Mouse (Mus musculus): ENCODE data around the gene Fzr1. TPM values are rescaled to one million over a fixed set of nuclear protein-coding genes. Genes with fewer than 3 reads are reported as not detected.
A peak's percentile ranks its signal among the peaks of the same experiment; 100 is the strongest.

Gene Fzr1
- polyA plus RNA-seq, 1 experiment from 2014 or later, result 138 TPM

DNA sequence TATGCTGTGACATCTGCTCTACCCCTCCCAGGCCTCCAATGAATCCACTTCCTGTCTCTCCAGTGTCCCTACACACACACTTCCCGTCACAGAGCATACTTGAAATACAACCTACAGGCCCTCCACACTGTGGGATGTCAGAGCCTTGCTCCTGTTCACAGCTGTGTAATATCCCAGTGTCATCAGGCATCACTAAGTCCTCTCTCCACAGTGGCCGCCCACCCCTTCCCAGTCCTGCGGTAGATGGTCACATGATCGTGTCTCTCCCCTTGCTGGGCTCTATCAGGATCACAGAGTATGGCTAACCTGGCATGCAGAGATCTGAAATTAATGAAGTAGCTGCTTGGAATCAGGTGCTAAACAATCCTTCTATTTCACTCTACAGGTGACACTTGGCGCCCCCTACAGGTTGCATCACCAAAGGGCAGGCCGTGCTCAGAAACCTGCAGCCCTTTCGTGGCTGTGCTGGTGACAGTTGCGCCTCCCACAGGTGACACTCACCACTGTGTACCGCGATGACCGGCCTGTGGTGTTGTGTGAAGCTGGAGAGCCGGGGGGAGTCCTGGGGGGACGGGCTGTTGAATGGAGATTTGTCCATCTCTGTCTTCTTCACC, 27.4 kb upstream of the Fzr1 start:
- H3K4me1 ChIP-seq (ENCODE audit: control insufficient read depth, low read depth, low read length), result peaks cover 44% of the 10 kb centered on the region
- 37% methylated on average over 13 of the region's 13 CpGs for WGBS (ENCODE audit: insufficient replicate concordance)

DNA sequence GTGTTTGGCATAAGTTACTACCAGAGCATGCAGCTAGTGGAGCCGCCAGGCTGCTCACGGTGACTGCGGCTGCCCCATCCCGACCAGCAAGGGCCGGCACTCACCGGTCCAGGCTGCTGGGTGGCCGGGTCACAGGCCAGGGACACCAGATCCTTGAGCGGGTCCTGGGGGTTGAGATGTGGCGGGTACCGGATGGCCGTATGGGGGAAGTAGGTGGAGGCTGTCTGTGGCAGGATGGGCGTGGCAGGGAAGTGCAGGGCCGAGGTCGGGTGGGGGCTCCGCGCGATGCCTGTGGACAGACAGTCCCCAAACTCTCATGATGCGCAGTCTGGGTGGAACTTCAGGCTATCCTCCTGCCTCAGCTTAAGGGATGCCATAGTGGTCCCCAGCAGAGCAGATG, 26.4 kb upstream of the Fzr1 start:
- Histone ChIP-seq H3K4me2 (ENCODE audit: low read depth, low read length) (peak overlapping the region; percentile 21; the same call in 1 of the 2 replicates), H3K9me3 (replicated peaks; ENCODE audit: control insufficient read depth, low read length) (no peaks in the 10 kb centered on the region), H3K4me3 (ENCODE audit: low read depth, low read length) (no peak overlapping the region), H3K9ac (ENCODE audit: low read depth, low read length) (no peak overlapping the region), H3K27ac (ENCODE audit: low read length) (no peak overlapping the region), H3K4me1 (ENCODE audit: control insufficient read depth, low read depth, low read length) (peaks cover 39% of the 10 kb centered on the region), H3K36me3 (ENCODE audit: control insufficient read depth, insufficient read depth) (no peaks in the 10 kb centered on the region), H3K27me3 (ENCODE audit: control insufficient read depth, insufficient read depth, low read depth, low read length) (peaks cover 39% of the 10 kb centered on the region)
- WGBS (ENCODE audit: insufficient replicate concordance), result 26% methylated on average over 18 of the region's 18 CpGs
- no peak for ATAC-seq (ENCODE audit: low read depth)

More for the DNA sequence above, 27.4 kb upstream of the Fzr1 start:
- Histone ChIP-seq H3K9me3 (replicated peaks; ENCODE audit: control insufficient read depth, low read length) (no peaks in the 10 kb centered on the region), H3K27ac (ENCODE audit: low read length) (no peak overlapping the region), H3K9ac (ENCODE audit: low read depth, low read length) (no peak overlapping the region), H3K36me3 (ENCODE audit: control insufficient read depth, insufficient read depth) (no peaks in the 10 kb centered on the region), H3K27me3 (ENCODE audit: control insufficient read depth, insufficient read depth, low read depth, low read length) (peaks cover 39% of the 10 kb centered on the region), H3K4me3 (ENCODE audit: low read depth, low read length) (no peak overlapping the region), H3K4me2 (ENCODE audit: low read depth, low read length) (no peak overlapping the region)
- ATAC-seq (ENCODE audit: low read depth), result no peak

DNA sequence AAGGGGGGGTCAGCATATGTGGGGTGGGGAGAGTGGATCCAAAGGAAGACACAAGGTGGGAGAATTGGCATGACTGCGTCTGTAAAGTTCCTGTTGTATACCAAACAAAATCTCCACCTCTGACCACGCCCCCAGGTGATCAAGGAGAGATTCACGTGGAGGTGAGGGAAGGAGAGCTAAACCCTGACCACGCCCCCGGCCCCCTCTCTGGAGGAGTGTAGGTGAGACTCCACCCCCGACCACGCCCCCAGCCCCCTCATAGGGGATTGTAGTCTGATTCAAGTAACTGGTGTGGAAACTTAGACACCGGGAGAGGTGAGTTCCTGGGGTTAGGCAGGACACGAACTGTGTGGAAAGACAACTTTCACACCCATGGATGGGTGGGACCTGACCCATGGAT, 25.8 kb upstream of the Fzr1 start:
- no peak for ATAC-seq (ENCODE audit: low read depth)
- no peak overlapping the region for H3K4me3 ChIP-seq (ENCODE audit: low read depth, low read length)
- H3K36me3 ChIP-seq (ENCODE audit: control insufficient read depth, insufficient read depth), result no peaks in the 10 kb centered on the region
- H3K4me2 ChIP-seq (ENCODE audit: low read depth, low read length), result no peak overlapping the region
- no peaks in the 10 kb centered on the region for H3K9me3 ChIP-seq (replicated peaks; ENCODE audit: control insufficient read depth, low read length)
- H3K9ac ChIP-seq (ENCODE audit: low read depth, low read length), result no peak overlapping the region
- peaks cover 39% of the 10 kb centered on the region for H3K27me3 ChIP-seq (ENCODE audit: control insufficient read depth, insufficient read depth, low read depth, low read length)
- 33% methylated on average over 9 of the region's 9 CpGs for WGBS (ENCODE audit: insufficient replicate concordance)
- no peak overlapping the region for H3K27ac ChIP-seq (ENCODE audit: low read length)
- H3K4me1 ChIP-seq (ENCODE audit: control insufficient read depth, low read depth, low read length), result peaks cover 33% of the 10 kb centered on the region

DNA sequence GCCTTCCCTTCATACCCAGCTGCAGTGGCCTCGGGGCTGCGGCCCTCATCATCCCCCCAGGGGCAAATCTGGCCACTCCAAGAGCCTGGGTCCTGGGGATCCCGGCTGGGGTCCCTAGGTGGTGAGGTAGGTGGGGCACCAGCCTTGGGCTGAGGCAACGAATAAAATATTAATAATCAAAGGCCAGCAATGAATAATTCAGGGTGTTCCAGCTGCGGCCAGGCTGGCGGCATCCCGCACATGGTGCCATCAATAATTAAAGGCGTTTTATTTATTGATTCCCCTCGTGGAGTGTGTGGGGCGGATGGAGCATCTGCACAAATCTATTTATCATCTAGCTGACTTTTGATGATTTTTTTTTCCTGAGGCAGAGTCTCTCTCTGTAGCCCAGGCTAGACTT, 25.2 kb upstream of the Fzr1 start:
- no peak for ATAC-seq (ENCODE audit: low read depth)
- Histone ChIP-seq H3K9ac (ENCODE audit: low read depth, low read length) (no peak overlapping the region), H3K36me3 (ENCODE audit: control insufficient read depth, insufficient read depth) (no peaks in the 10 kb centered on the region), H3K27ac (ENCODE audit: low read length) (no peak overlapping the region), H3K4me1 (ENCODE audit: control insufficient read depth, low read depth, low read length) (peaks cover 28% of the 10 kb centered on the region), H3K4me3 (ENCODE audit: low read depth, low read length) (no peak overlapping the region), H3K4me2 (ENCODE audit: low read depth, low read length) (no peak overlapping the region), H3K27me3 (ENCODE audit: control insufficient read depth, insufficient read depth, low read depth, low read length) (peaks cover 35% of the 10 kb centered on the region), H3K9me3 (replicated peaks; ENCODE audit: control insufficient read depth, low read length) (no peaks in the 10 kb centered on the region)
- WGBS (ENCODE audit: insufficient replicate concordance), result 74% methylated on average over 10 of the region's 10 CpGs

DNA sequence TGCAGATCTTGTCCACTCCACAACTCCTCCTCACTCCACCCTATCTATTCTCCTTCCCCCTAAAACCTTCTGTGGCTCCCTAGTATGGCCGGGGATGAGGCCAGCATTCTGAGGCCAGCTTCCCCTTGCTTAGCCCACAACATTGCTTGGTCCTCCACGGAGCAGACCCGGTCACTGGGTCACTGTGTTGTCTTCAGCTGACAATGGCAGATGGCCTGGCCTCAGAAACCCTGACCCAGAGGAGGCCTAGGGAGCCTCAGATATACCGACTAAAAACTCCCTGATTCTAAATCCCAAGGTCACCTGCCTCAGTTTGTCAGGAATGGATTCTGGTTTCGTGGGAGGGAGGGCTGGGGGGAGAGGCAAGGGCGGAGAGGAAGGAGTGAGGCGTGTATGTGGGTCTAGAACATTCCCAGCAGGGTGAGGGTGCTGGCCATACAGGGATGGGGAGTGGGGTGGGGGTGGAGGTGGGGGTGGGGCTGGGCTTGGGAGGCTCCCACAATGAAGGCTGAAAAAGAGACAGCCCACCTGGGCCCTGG, 24.0 kb upstream of the Fzr1 start:
- ATAC-seq (ENCODE audit: low read depth), result peak; percentile 9; the same call in 1 of the 2 replicates
- Histone ChIP-seq H3K27ac (ENCODE audit: low read length) (peak overlapping the region; percentile 61), H3K4me2 (ENCODE audit: low read depth, low read length) (no peak overlapping the region), H3K4me3 (ENCODE audit: low read depth, low read length) (no peak overlapping the region), H3K27me3 (ENCODE audit: control insufficient read depth, insufficient read depth, low read depth, low read length) (peaks cover 23% of the 10 kb centered on the region), H3K36me3 (ENCODE audit: control insufficient read depth, insufficient read depth) (no peaks in the 10 kb centered on the region), H3K9me3 (replicated peaks; ENCODE audit: control insufficient read depth, low read length) (no peaks in the 10 kb centered on the region), H3K4me1 (ENCODE audit: control insufficient read depth, low read depth, low read length) (peaks cover 18% of the 10 kb centered on the region), H3K9ac (ENCODE audit: low read depth, low read length) (no peak overlapping the region; the same call in 1 of the 2 replicates)
- WGBS (ENCODE audit: insufficient replicate concordance), result 44% methylated on average over 7 of the region's 7 CpGs

DNA sequence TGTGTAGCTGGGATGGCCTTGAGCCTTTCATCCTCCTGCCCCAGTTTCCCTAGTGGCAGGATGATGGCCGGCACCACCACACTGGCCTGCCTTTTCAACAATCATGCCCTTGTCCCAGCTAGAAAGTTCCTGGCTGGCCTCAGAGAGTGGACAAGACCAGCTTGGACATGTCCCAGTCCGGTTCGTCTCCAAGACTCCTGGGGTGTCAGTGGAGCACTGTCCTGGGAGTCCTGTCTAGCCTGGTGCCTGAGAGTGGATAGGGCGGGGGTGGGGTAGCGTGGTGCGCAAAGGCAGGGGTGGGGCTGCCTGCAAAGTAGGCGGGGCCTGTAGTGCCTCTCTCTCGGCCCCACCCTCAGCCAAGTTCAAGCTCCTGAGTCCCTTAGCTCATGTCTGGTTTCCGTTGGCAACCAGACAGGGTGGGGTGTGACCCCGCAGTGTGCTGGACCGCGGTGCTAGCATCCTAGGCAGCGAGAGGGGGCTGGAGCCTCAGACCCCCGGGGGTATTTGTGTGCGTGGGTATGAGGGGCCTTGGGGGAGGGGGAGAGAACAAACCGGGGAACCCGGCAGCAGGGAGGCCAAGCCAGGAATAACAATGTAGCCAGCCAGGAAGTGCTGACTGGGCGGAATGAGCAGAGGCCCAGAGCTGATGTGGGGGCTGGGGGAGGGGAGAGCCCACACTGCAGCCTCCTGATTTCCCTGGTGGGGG, 23.4 kb upstream of the Fzr1 start:
- 14% methylated on average over 18 of the region's 18 CpGs for WGBS (ENCODE audit: insufficient replicate concordance)
- Histone ChIP-seq H3K27ac (ENCODE audit: low read length) (peak overlapping the region; percentile 61), H3K4me3 (ENCODE audit: low read depth, low read length) (no peak overlapping the region)

DNA sequence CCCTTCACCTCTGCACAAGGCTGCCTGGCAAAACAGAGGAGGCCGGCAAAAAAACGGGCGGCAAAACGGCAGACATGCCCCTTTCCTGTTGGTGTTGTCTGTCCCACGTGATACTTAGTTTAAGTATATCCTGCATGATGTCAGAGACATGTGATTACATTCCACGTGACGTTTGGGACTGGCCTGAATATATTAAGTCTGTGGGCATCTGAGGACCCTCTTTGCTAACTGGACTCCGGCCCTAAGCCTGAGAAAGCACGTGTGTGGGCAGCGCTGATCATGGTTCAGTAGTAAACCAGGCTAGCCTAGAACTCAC, 22.8 kb upstream of the Fzr1 start:
- Histone ChIP-seq H3K27me3 (ENCODE audit: control insufficient read depth, insufficient read depth, low read depth, low read length) (peaks cover 11% of the 10 kb centered on the region), H3K36me3 (ENCODE audit: control insufficient read depth, insufficient read depth) (no peaks in the 10 kb centered on the region), H3K4me2 (ENCODE audit: low read depth, low read length) (peak overlapping the region; percentile 24; the same call in 1 of the 2 replicates), H3K4me1 (ENCODE audit: control insufficient read depth, low read depth, low read length) (peaks cover 18% of the 10 kb centered on the region), H3K9ac (ENCODE audit: low read depth, low read length) (no peak overlapping the region; the same call in 1 of the 2 replicates), H3K9me3 (replicated peaks; ENCODE audit: control insufficient read depth, low read length) (no peaks in the 10 kb centered on the region), H3K27ac (ENCODE audit: low read length) (peak overlapping the region; percentile 61), H3K4me3 (ENCODE audit: low read depth, low read length) (no peak overlapping the region)
- WGBS (ENCODE audit: insufficient replicate concordance), result 48% methylated on average over 10 of the region's 10 CpGs
- no peak for ATAC-seq (ENCODE audit: low read depth)

More for the DNA sequence above, 23.4 kb upstream of the Fzr1 start:
- Histone ChIP-seq H3K9me3 (replicated peaks; ENCODE audit: control insufficient read depth, low read length) (no peaks in the 10 kb centered on the region), H3K9ac (ENCODE audit: low read depth, low read length) (peak overlapping the region; percentile 7; the same call in 1 of the 2 replicates), H3K4me1 (ENCODE audit: control insufficient read depth, low read depth, low read length) (peaks cover 18% of the 10 kb centered on the region), H3K4me2 (ENCODE audit: low read depth, low read length) (peak overlapping the region; percentile 24; the same call in 1 of the 2 replicates), H3K27me3 (ENCODE audit: control insufficient read depth, insufficient read depth, low read depth, low read length) (peaks cover 16% of the 10 kb centered on the region), H3K36me3 (ENCODE audit: control insufficient read depth, insufficient read depth) (no peaks in the 10 kb centered on the region)
- peak; percentile 81 for ATAC-seq (ENCODE audit: low read depth)

DNA sequence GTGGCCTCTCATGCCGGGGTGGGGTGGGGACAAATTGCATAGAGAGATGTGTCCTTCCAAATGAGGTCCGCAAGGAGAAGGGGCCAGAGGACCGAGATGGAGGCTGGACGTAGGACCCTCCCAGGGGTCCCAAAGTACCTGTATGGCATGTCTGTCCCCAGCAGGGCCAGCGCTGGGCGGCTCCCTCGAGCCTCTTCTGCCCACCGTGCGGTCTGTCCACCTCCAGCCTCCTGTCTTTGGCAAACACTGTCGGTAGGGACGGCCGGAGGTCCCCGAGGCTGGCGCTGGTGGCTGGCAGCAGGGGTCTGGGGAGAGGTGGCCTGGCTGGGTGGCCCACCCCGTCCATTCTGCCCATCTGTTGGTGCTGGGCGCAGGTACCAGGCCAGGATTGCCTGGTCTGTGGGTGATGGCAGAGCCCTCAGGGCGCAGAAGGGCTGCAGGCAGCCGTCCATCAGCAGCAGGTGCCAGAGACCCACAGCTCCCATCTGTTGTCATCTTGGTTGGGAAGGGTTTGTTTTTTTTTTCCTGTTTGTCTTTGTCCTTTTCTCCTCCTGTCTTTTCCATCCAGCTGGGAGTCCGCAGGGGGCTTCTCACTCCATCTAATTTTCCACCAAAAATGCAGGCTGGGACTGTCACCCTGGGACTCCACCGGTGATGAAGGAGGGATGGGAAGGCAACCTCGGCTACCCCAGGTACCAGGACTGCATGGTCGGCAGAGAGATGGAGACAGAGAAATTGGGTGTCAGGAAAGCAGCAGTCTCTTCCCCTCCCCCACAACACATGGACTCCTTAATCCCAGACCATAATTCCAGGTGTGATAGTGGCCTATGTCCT, 22.3 kb upstream of the Fzr1 start:
- no peak overlapping the region for H3K4me2 ChIP-seq (ENCODE audit: low read depth, low read length)
- no peaks in the 10 kb centered on the region for H3K36me3 ChIP-seq (ENCODE audit: control insufficient read depth, insufficient read depth)
- H3K27ac ChIP-seq (ENCODE audit: low read length), result no peak overlapping the region
- H3K4me3 ChIP-seq (ENCODE audit: low read depth, low read length), result no peak overlapping the region
- peaks cover 18% of the 10 kb centered on the region for H3K4me1 ChIP-seq (ENCODE audit: control insufficient read depth, low read depth, low read length)
- peaks cover 8% of the 10 kb centered on the region for H3K27me3 ChIP-seq (ENCODE audit: control insufficient read depth, insufficient read depth, low read depth, low read length)
- H3K9ac ChIP-seq (ENCODE audit: low read depth, low read length), result no peak overlapping the region
- ATAC-seq (ENCODE audit: low read depth), result no peak
- H3K9me3 ChIP-seq (replicated peaks; ENCODE audit: control insufficient read depth, low read length), result no peaks in the 10 kb centered on the region
- 66% methylated on average over 22 of the region's 22 CpGs for WGBS (ENCODE audit: insufficient replicate concordance)

Data from liver, embryonic 16.5 days (tissue).